Mouse (Mus musculus) CH12.LX (cell line): ENCODE measurements at regions not wholly inside any gene's neighbourhood (a gene's known extent, or its start where the extent isn't known, plus 50 kb on each side); places are given as distances from the start of the nearest gene placed in this dataset.
"Not testable (repeated sequence)": the region's sequence is repeated elsewhere in the genome, so short reads cannot be mapped to it uniquely, and the experiment has no call there.

Experiments used
- DNase-seq: peaks from one replicate; pipeline ENCODE4 v3.0.0-alpha.2; 2013; ENCODE audit errors: extremely low read depth
- H3K27ac ChIP-seq: 2 replicates; pipeline ENCODE4 v1.5.1; 2012; ENCODE audit warnings: low read depth, mild to moderate bottlenecking, control low read depth, moderate library complexity; ENCODE audit not compliant: insufficient read depth
- H3K27me3 ChIP-seq: replicated peaks from 2 replicates; pipeline ENCODE3; 2012; ENCODE audit warnings: inconsistent platforms
- H3K36me3 ChIP-seq, 2 experiments: replicated peaks in 1 of 2; 2 replicates each; pipeline versions ENCODE3 to v1.6.1; 2012; ENCODE audit warnings: inconsistent platforms in 1 of 2, low read length in 1 of 2, mild to moderate bottlenecking in 1 of 2, mixed read lengths in 1 of 2, moderate library complexity in 1 of 2; ENCODE audit not compliant: control insufficient read depth in 1 of 2, insufficient read depth in 1 of 2
- H3K4me1 ChIP-seq, 2 experiments: 2 replicates each; pipeline ENCODE4 v1.6.1; 2012; ENCODE audit warnings: inconsistent platforms in 1 of 2, moderate library complexity in 1 of 2; ENCODE audit not compliant: insufficient read depth in 2 of 2, control insufficient read depth in 1 of 2
- H3K4me2 ChIP-seq: 2 replicates; pipeline ENCODE4 v1.6.1; 2012; ENCODE audit warnings: low read depth, mild to moderate bottlenecking, control low read depth; ENCODE audit not compliant: poor library complexity, insufficient read depth, severe bottlenecking
- H3K4me3 ChIP-seq, 3 experiments: fragments of 150-350 bp in 1 of 3; sonication (generic) in 1 of 3; replicated peaks in 1 of 3; 2 replicates each; pipeline versions ENCODE3 to v1.5.1; 2011 to 2012; ENCODE audit warnings: low read depth in 2 of 3, low read length in 2 of 3, mild to moderate bottlenecking in 2 of 3, moderate library complexity in 2 of 3, control low read depth in 1 of 3, improper control_type of control experiment in 1 of 3, inconsistent platforms in 1 of 3, mixed read lengths in 1 of 3; ENCODE audit not compliant: poor library complexity in 1 of 3
- H3K79me2 ChIP-seq: replicated peaks from 2 replicates; pipeline ENCODE4 v1.6.1; 2012; ENCODE audit warnings: mild to moderate bottlenecking, moderate library complexity; ENCODE audit not compliant: control insufficient read depth, poor library complexity, insufficient read depth, severe bottlenecking; ENCODE audit errors: extremely low read depth
- H3K9ac ChIP-seq: 2 replicates; pipeline ENCODE4 v1.6.1; 2012; ENCODE audit warnings: low read depth, mild to moderate bottlenecking, control low read depth, moderate library complexity; ENCODE audit not compliant: insufficient read depth
- H3K9me3 ChIP-seq: replicated peaks from 2 replicates; pipeline ENCODE3; 2012; ENCODE audit warnings: low read length, inconsistent platforms, mixed read lengths
- CHD1 ChIP-seq: IDR thresholded peaks from 2 replicates; pipeline ENCODE4 v1.6.1; 2012; ENCODE audit warnings: low read depth, low read length, improper control_type of control experiment, inconsistent platforms
- CTCF ChIP-seq, 2 experiments: IDR thresholded peaks in 1 of 2; conservative IDR thresholded peaks in 1 of 2; 2 replicates each; pipeline ENCODE4 v1.5.1; 2011 to 2012; ENCODE audit warnings: low read depth in 2 of 2, low read length in 2 of 2, improper control_type of control experiment in 1 of 2, inconsistent platforms in 1 of 2, mild to moderate bottlenecking in 1 of 2, moderate library complexity in 1 of 2
- E2F4 ChIP-seq: IDR thresholded peaks from 2 replicates; pipeline ENCODE4 v1.6.1; 2011; ENCODE audit warnings: low read depth, low read length, improper control_type of control experiment; ENCODE audit not compliant: insufficient replicate concordance
- EP300 ChIP-seq: IDR thresholded peaks from 2 replicates; pipeline ENCODE4 v1.6.1; 2011; ENCODE audit warnings: low read length, improper control_type of control experiment
- GABPA ChIP-seq: IDR thresholded peaks from 2 replicates; pipeline ENCODE4 v1.6.1; 2012; ENCODE audit warnings: low read depth, low read length, improper control_type of control experiment, inconsistent platforms; ENCODE audit not compliant: insufficient replicate concordance
- IRF4 ChIP-seq: IDR thresholded peaks from 2 replicates; pipeline ENCODE4 v1.6.1; 2014; ENCODE audit warnings: low read depth, mild to moderate bottlenecking, inconsistent platforms, low read length, improper control_type of control experiment
- JUN ChIP-seq: IDR thresholded peaks from 2 replicates; pipeline ENCODE4 v1.6.1; 2011; ENCODE audit warnings: low read depth, mild to moderate bottlenecking, low read length, improper control_type of control experiment, moderate library complexity; ENCODE audit not compliant: insufficient read depth
- JUND ChIP-seq: conservative IDR thresholded peaks from 2 replicates; pipeline ENCODE4 v1.6.1; 2011; ENCODE audit warnings: low read depth, low read length, improper control_type of control experiment
- MAFK ChIP-seq: IDR thresholded peaks from 2 replicates; pipeline ENCODE4 v1.6.1; 2011; ENCODE audit warnings: low read length, improper control_type of control experiment; ENCODE audit not compliant: insufficient replicate concordance
- MAX ChIP-seq: IDR thresholded peaks from 2 replicates; pipeline ENCODE4 v1.6.1; 2011; ENCODE audit warnings: low read length, improper control_type of control experiment
- MEF2A ChIP-seq: IDR thresholded peaks from 2 replicates; pipeline ENCODE4 v1.6.1; 2014; ENCODE audit warnings: low read depth, mild to moderate bottlenecking, inconsistent platforms, low read length, improper control_type of control experiment, borderline replicate concordance
- MYC ChIP-seq: IDR thresholded peaks from 2 replicates; pipeline ENCODE4 v1.6.1; 2011; ENCODE audit warnings: low read depth, mild to moderate bottlenecking, improper control_type of control experiment, low read length
- NELFE ChIP-seq: IDR thresholded peaks from 2 replicates; pipeline ENCODE4 v1.6.1; 2011; ENCODE audit warnings: low read depth, low read length, improper control_type of control experiment
- NRF1 ChIP-seq: IDR thresholded peaks from 2 replicates; pipeline ENCODE4 v1.6.1; 2014; ENCODE audit warnings: low read depth, mild to moderate bottlenecking, inconsistent platforms, low read length, improper control_type of control experiment, moderate library complexity
- POLR2A ChIP-seq: IDR thresholded peaks from 2 replicates; pipeline ENCODE4 v1.6.1; 2011; ENCODE audit warnings: low read depth, mild to moderate bottlenecking, improper control_type of control experiment, low read length
- POLR2AphosphoS2 ChIP-seq: IDR thresholded peaks from 2 replicates; pipeline ENCODE4 v1.6.1; 2011; ENCODE audit warnings: low read depth, low read length, improper control_type of control experiment
- RAD21 ChIP-seq: IDR thresholded peaks from 2 replicates; pipeline ENCODE4 v1.6.1; 2011; ENCODE audit warnings: low read depth, mild to moderate bottlenecking, low read length, improper control_type of control experiment, moderate library complexity
- SMC3 ChIP-seq: IDR thresholded peaks from 2 replicates; pipeline ENCODE4 v1.6.1; 2011; ENCODE audit warnings: low read depth, low read length, improper control_type of control experiment
- USF2 ChIP-seq: conservative IDR thresholded peaks from 2 replicates; pipeline ENCODE4 v1.6.1; 2011; ENCODE audit warnings: low read depth, low read length, improper control_type of control experiment
- ZNF384 ChIP-seq: IDR thresholded peaks from 2 replicates; pipeline ENCODE4 v1.6.1; 2012; ENCODE audit warnings: low read depth, low read length, improper control_type of control experiment, inconsistent platforms
- dilution Hi-C: fragments of 300-500 bp; cut with MboI; formaldehyde crosslinking; loops from 2 replicates; pipeline ENCODE4 v1.14.3; 2020; ENCODE audit warnings: low sequenced_read_pairs; ENCODE audit not compliant: extremely low pct_unique_long_range_greater_than_20kb, extremely low pct_ligation_motif_present
- in situ Hi-C: fragments of 300-500 bp; cut with MboI; formaldehyde crosslinking; loops from 3 replicates; pipeline ENCODE4 v1.14.3; 2019; ENCODE audit warnings: low sequenced_read_pairs, low pct_ligation_motif_present, low pct_unique_long_range_greater_than_20kb, mixed read lengths

DNA sequence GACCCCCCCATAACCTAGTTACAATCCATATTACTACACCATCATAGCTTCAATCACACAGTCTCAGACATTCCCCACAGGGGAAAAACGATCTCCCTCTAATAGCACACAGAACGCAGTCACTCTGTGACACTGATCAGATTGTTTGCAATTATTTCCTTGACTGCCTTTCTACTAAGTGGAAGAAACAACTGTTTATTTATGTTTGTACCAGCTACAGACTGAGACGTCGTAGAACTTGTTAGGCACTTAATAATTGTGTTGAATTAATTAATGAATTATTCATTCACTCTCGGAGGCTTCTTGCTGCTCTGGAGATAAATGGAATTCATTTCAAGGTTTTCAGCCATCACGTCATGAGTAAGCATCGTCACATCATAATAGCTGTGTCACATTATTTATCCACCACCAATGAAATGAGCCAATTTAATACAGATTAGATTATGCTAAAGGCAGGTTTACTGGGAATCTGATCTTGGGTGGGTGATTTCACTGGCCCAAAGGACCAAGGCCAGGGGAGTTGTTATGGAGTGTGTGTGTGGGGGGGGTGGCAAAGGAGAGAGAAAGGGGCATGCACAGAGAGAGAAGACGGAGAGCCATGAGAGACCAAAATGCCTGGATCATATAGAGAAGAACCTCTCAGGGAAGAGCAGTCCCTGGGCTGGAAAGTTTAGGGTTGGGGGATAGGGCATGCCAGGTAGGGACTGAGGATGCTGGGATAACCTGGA, 355.7 kb upstream of the Zwint start:
- Histone ChIP-seq H3K79me2 (no peaks in the 10 kb centered on the region), H3K4me1 (no peaks in the 10 kb centered on the region)

DNA sequence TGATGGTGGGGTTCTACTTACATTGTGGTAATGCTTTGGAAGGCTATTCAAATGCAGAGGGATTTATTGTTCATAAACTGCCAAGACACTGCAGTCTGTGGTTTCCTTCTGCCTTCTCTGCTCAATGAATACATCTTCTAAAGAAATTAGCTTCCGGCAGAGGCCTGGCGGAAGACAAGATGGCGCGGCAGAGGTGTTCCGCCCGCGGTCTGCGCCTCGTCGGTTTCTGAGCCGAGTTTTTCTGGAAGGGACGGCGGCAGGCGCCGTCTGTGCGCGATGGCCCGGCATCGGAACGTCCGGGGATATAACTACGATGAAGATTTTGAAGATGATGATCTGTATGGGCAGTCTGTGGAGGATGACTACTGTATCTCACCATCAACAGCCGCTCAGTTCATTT, 345.6 kb upstream of the Zwint start:
- in situ Hi-C loops, H3K79me2 ChIP-seq: not testable (repeated sequence)

More for the DNA sequence above, 355.7 kb upstream of the Zwint start:
- Histone ChIP-seq H3K27ac (no peak overlapping the region), H3K4me3 (no peak overlapping the region), H3K4me2 (no peak overlapping the region), H3K36me3 (no peaks in the 10 kb centered on the region), H3K9me3 (no peaks in the 10 kb centered on the region), H3K27me3 (no peaks in the 10 kb centered on the region), H3K9ac (no peak overlapping the region)
- dilution Hi-C loops, result no loop called here
- DNase-seq, result no peak
- in situ Hi-C loops, result no loop called here
- no peak for TF ChIP-seq IRF4
- no peak for TF ChIP-seq USF2
- TF ChIP-seq POLR2A, result no peak

DNA sequence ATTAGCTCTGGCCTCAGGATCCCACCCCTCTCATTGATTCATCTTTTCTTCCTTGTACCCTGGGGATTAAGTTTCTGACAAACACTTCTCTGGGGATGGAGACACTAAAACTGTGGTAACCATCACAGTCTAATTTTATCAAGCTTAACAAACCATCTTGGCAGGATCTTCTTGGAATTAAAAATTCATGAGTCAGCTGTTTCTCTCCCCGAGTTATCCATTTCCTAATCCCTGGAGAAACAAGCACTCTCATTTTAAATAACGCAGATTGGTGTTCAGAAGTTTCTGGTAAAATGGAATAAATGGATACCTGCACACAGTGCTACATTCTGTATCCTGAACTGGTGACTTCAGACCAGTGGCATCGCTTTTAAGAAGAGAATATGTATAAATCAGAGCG, 336.3 kb upstream of the Zwint start:
- no peak overlapping the region for H3K27ac ChIP-seq
- TF ChIP-seq ZNF384 (no peak), MAFK (peak; percentile 76)
- H3K79me2 ChIP-seq, result no peaks in the 10 kb centered on the region
- H3K4me2 ChIP-seq, result no peak overlapping the region
- H3K9ac ChIP-seq, result no peak overlapping the region
- no peaks in the 10 kb centered on the region for H3K27me3 ChIP-seq
- DNase-seq, result no peak
- H3K9me3 ChIP-seq, result no peaks in the 10 kb centered on the region
- dilution Hi-C loops (no loop called here), in situ Hi-C loops (no loop called here)
- no peak overlapping the region for H3K4me3 ChIP-seq
- H3K36me3 ChIP-seq, result no peaks in the 10 kb centered on the region
- no peaks in the 10 kb centered on the region for H3K4me1 ChIP-seq

More for the DNA sequence above, 345.6 kb upstream of the Zwint start:
- DNase-seq, H3K27me3 ChIP-seq, H3K9me3 ChIP-seq, dilution Hi-C loops, H3K36me3 ChIP-seq, H3K27ac ChIP-seq, H3K4me1 ChIP-seq, H3K4me2 ChIP-seq, H3K4me3 ChIP-seq, H3K9ac ChIP-seq: not testable (repeated sequence)

DNA sequence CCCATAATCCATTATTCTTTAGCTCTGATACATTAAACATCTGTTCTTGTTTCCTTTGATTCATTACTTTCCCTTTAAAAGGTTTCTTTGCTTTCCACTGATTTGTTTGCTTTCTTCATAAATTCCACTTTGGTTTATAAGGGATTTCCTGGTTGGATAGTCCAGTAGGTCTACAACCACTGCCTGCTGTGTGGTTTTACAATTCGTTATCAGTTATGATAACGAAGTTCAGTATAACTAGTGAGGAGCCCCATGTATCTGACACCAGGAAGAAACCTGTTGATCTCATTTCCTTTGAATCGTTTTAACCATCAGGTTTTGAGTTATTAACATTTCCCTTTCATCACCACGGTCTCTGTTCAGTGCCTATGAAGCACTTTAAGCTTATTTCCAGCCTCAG, 334.3 kb upstream of the Zwint start:
- in situ Hi-C loops (no loop called here), dilution Hi-C loops (no loop called here)
- no peaks in the 10 kb centered on the region for H3K27me3 ChIP-seq
- H3K9me3 ChIP-seq, result no peaks in the 10 kb centered on the region
- no peak overlapping the region for H3K4me3 ChIP-seq
- no peaks in the 10 kb centered on the region for H3K4me1 ChIP-seq
- H3K79me2 ChIP-seq, result no peaks in the 10 kb centered on the region
- no peak overlapping the region for H3K27ac ChIP-seq
- no peak overlapping the region for H3K9ac ChIP-seq
- no peak for DNase-seq
- no peaks in the 10 kb centered on the region for H3K36me3 ChIP-seq
- no peak overlapping the region for H3K4me2 ChIP-seq
- no peak for TF ChIP-seq POLR2AphosphoS2
- no peak for TF ChIP-seq E2F4
- TF ChIP-seq MEF2A, result no peak
- TF ChIP-seq NELFE, result no peak
- no peak for TF ChIP-seq CTCF (conservative IDR thresholded peaks at IDR 0.05 in 1 of 2, IDR thresholded peaks at IDR 0.05 in 1 of 2; ENCODE audit: low read depth in 2 of 2, low read length in 2 of 2)
- no peak for TF ChIP-seq MYC
- no peak for TF ChIP-seq SMC3
- TF ChIP-seq GABPA, result no peak
- no peak for TF ChIP-seq EP300
- TF ChIP-seq JUND, result no peak
- no peak for TF ChIP-seq RAD21
- TF ChIP-seq CHD1, result no peak
- TF ChIP-seq NRF1, result no peak
- TF ChIP-seq JUN, result no peak
- no peak for TF ChIP-seq MAX
